Mouse (Mus musculus) cerebellum, adult 18-20 months (tissue): ENCODE data around the gene Alk.
"Not testable (repeated sequence)": the region's sequence is repeated elsewhere in the genome, so short reads cannot be mapped to it uniquely, and the experiment has no call there.

ENCODE experiments used
- DNase-seq, 2 experiments: peaks; one replicate each; pipeline ENCODE4 v3.0.0; 2021

Gene Alk

DNA sequence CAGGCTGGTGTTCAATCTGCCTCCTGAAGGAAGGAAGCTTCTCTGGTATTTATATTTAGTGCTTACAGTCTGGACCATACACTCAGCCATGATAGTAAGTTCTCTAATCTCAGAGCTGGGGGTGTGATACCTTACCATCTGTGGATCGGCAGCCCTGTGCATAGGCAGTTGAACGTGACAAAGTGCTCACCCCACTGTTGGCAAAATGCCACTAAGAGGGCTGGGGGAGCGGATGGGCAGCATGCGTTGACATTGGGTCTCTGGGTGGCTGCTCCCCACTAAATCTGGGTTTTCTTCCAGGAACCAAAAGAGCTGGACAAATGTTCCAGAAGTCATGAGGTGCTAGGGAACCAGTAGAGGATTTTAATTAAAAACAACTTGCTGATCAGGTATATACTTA is 78.1 kb downstream of the Alk start:
- DNase-seq: no peak

DNA sequence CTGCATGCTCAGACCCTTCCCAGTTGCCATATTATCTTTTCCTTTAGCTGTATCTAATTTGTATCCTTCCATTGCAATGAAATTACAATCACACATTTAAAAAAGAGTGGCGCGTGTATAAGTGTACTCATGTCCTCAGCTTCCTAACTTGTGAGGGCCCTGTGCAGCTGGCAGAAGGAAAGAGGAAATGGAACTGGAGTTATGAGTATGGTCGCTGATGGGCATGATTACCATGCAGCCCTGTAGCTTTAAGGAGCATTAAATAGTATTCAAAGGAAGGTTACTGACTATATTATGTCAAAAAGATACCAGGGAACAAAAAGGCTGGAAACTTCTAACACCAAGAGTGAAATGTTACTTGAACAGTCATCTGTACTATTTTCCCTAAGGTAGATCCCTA is 79.6 kb downstream of the Alk start:
- DNase-seq: no peak

DNA sequence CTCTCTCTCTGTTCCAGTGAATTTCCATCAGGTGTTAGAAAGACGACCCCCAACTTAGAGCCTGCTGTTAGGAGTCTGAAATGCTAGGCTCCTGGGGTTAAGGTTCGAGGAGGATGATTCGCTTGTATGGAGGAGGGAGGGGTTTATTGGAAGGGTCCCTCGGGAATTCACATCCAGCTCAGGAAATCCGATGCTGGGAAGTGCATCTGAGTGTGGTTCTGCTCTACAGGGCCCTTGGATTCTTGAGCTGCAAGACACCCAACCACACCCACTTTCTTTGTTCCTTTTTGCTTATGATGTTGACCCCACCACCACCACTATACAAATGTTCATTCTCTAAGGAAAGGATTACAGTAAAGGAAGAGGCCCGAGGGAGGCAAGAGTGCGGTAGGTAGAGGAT is 81.4 kb downstream of the Alk start:
- no peak for DNase-seq

DNA sequence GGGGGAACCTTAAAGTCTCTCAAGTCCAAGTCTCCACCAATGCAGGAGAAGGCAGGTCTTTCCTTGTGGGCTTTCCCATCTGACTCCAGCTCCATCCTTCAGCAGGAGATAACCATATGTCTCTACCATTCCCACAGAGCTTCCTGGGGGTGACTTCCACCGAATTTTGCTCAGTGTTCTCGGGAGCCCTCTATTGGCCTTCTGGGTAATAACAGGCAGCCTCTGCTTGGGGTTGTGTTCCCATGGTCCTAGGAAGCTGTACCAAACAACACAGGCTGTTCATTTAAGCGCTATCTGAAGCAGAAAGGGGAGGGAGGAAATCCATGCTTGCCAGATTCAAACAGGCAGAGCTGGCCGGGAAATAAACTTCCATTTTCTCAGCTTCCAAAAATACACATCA is 82.0 kb downstream of the Alk start:
- DNase-seq: peak; percentile 67 to 76

DNA sequence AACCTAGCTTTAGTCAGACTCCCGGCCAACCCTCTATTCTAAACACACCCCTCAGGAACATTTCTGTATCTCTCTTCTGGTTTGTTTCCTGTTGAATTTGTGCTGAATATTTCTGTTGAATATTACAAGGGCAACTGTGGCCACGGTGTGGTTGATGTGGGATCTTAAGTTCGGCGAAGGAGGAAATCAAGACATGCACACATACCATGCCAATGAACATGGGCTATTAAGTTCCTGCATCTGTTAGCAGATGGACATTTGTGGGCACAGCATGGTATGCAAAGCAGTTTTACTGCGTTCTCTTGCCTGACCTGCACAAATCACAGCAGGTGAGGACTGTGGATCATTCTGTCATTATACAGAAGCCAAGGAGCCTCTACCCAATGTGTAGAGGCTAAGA is 83.1 kb downstream of the Alk start:
- DNase-seq: peak; percentile 59 to 67

DNA sequence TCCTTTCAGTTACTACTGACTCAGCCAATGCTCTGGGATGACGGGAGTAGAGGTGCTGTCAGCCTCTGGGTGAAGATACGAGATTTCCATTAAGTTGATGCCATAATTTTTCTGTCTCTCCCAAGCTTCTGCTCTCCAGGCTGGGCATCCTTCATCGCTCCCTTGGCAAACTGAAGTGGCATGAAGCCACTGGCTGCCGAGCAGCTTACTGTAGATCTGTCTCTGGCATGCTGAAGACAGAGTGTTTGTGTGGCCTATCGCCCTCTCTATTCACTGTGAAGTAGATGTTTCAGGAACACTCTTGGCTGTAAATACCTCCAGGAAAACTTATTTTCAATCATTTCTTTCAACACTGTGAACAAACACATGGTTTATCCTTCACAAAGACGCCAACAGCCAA is 93.7 kb downstream of the Alk start:
- no peak for DNase-seq

DNA sequence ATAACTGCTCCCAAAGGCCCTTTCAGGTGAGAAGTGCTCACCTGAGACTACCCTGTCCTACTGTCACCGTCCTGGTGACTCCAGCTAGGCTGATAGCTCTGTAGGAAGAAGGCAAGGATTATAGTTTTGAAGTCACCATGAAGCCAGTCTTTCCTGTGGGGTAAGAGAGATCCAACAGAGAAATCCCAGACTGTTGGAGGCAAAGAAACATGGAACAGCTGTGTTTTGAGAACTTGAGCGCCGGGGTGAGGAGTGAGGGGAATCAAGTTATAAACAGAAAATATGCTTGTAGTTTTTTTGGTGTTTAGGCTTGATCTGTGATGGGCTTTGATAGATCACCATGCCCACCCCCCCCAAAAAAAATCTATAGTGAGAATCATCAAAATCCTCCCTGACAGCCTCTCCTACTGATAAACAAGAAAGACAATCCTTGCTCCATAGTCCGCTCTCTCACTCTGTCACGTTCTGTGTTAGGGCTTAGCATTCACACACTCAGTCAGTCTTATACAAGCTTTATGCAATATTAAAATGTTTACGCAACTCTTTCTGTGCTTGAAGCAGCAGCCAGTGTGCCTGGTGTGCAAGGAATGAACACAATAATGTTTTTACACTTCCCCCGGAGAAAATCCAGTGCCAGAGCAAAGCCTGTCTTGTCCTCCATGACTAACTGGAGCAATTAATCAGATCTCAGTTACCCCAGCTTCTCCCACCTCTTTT is 95.6 kb downstream of the Alk start:
- DNase-seq: no peak

DNA sequence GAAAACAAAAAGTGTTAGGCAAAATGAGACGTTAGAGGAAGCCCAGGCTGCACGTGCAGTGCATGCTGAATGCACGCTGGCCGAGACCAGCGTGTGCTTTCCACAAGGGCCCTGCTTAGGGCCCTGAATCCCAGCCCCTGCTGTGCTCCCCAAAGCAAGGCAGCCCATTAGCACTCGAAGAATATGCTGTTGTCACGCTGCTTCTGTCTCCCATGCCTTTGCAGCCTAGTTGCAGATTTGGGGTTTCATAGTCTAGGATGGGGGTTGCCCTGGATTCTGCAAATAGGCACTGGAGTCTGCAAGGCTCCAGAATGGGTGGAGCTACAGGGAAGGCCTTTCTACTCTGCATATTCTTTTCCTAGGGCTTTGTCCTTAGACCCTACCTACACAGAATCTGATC is 99.2 kb downstream of the Alk start:
- peak in 1 of 2 experiments; percentile 8 for DNase-seq

DNA sequence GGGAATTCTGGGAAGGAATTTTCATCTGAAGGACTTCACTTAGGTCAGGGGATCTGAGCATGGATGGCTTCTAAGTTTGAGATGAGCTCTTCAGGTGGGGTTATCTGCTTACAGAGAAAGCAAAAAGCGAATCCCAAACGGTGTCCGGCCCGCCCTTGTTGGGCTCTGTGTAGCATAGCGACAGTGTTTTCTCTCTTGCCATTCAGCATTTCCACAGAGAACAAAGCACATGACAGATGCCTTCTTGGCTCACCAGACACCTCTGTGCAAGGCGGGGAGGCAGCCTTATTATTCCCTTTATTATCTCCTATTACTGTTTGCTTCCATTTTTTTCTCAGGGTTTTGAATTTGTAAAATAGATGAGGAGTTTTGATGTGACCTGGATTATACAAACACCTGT is 99.8 kb downstream of the Alk start:
- DNase-seq: no peak

DNA sequence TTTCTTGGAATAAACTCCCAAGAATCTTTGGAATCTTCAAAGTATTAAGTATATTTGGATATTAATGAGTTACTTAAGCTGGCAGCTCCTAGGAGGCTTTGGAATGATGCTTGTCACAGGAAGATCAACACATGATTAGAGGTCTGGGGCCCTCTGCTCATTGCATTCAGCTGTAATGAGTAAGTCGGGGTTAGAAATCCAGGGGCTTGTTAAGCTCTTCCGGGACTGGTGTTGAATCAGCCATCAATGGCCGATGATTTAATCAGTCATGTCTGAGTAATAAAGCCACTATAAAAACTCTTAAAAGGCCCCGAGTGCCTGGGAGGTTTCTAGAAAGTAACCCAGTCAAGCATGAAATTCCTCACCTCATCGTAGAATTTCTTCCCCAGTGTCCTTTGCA is 109.0 kb downstream of the Alk start:
- DNase-seq: no peak

DNA sequence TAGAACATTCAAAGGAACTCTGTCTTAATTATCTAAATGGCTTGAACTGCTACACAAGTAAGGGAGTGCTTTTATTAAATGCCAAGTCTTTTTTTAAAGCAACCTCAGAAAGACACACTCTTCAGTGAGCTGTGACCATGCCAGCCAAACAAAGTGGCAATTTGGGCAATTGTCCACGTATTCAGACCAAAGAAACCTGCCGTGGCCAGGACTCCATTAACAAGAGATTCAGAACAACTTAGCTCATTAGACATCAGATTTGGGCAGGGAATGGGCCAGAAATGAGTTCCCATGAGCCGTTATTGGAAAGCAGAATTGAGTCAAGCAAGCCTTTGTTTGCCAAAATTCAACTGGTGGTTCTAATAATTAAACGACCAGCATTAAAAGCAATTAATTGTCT is 118.8 kb downstream of the Alk start:
- DNase-seq: no peak

DNA sequence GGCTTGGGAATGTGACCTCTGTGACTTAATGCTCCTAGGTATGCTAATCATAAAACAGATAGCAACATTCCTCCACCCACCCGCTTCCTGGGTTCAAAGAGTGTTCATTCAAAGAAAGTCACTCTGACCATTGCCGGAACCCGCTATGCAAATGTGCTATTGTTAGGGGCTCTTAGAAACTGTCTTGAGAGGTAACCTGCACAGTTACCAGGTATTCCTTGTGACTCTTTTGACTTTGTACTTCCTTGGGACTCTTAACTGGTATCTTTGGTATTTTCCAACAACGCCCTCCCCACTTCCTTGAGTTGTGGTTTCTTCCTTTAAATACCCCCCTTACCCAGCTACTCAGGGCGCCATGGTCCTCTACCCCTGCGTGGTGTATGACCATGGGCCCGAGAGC is 125.2 kb downstream of the Alk start:
- DNase-seq: not testable (repeated sequence)

DNA sequence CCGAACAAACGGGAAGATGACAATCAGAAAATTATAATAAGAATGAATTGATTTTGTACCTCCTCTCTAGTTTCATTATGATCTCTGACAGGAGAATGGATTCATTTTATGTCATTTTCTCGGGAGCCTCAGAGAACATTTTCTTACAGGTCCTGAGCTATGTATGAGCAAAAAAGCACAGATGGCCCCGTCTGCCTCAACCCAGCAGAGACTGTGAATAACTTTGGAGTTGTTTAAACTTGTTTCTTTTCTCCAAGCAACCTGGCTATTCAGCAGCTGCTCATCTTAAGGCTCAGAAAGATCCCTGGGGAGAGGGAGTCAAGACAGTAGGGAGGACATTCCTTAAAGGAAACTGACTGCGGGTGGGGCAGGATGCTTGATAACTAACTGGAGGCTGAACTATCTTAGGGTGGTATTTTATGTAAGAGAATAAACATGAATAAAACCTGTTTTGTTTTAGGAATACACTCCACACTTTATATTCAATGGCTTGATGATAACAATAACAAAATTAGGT is 126.5 kb downstream of the Alk start:
- no peak for DNase-seq

DNA sequence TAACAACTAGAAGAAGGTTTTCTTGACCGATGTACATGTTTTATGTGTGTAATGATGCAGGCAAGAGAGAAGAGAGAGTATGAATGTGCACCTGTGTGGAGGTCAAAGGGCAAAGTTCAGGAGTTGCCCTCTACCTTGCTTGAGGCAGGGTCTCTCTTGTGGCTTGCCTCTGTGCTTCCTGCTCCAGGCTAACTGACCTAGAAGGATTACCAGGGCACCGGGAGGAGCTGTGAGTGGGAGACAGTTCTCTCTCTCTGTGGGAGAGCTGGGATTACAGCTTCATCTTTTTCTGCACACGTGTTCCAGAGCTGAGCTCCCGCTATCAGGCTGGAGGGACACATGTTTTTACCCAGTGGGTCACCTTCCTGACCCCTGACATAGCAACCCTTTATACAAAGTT is 127.5 kb downstream of the Alk start:
- DNase-seq: no peak

DNA sequence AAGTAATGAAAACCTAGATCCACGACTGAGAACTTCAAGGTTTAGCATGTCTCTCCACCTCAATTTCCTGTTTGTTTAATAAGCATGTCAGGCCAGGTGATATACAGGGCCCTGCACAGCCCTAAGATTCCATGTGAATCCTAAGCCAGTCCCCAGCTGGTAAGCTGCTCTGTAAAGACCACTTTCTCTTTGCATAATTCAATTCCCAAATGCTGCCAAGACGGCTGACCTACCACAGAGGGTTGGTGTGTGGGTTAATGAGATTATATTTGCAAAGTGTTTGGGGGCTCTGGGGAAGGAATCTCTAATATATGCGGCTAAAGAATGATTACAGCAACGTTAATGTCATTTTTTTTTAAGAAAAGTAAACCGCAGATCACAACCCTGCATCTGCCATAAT is 130.3 kb downstream of the Alk start:
- DNase-seq: no peak

DNA sequence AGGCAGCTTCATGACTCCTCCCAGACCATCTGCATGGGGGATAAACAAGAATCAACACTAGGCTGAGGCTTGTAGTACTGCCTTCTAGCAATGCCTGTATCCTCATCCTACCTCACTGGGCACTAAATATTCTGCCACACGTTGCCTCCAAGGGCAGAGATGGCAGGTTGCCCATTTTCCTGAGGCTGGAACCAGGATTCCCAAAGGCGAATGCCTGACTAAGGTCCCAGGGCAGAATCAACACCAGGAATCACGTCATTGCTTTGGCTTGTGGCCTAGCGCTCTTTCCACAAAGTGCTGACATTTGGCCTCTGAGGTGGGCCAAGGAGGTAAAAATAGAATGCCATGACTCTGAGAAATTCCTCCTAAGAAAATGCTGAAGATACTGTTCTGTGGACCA is 155.9 kb downstream of the Alk start:
- peak; percentile 5 to 8 for DNase-seq

DNA sequence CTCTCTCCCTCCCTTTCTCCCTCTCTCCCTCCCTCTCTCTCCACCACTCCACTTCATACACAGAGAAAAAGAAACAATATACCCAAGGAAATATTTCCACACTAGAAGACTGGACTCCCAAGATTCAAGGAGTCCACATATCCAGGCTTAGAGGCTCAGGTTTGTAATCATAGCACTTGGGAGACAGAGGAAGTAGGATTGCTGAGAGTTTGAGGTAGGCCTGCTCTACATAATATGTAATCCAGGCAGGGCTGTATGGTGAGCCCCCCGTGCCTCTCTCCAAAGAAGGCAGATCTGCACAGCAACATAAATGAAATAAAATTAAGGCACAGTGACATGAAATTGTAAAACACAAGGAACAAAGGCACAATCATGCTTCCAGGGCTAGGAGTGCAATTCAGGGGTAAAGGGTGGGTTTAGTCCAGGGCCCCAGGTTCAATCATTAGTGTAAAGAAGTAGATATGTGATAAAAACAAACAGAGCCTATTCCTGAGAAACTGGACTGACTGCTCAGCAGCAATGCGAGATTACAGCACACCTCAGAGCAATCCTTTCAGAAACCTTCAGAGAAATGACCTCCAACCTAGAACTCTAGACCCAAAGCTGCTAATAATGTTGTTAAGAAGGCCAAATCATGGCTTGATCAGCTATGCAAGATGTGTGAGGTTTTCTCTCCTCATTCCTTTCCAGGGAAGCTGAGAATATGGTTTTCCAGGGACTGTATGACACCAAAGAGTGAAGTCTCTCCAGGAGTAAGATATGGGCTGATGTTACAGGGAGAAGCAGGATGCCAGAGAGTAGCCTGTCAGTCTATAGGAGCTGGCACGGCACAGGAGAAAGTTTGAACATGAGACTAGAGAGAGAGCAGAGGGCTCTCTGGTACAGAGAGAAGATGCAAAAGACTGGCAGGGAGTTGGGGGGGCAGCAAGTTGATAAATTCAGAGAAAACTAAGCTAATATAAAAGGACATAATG is 158.9 kb downstream of the Alk start:
- DNase-seq: no peak

DNA sequence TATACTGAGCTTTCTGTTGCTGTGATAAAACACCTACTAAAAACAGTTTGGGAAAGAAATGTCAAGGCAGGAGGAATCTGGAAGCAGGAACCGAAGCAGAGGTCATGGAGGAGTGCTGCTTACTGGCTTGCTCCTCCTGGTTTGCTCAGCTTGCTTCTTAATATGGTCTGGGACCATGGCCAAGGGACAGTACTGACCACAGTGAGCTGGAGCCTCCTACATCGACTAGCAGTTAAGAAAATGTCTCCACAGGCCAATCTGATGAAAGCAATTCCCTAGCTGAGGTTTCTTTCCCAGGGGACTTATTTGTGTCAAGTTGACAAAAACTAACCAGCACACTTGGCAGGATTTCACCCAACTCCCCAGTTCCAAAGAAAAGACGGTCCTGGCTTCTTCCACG is 187.0 kb downstream of the Alk start:
- DNase-seq: no peak

DNA sequence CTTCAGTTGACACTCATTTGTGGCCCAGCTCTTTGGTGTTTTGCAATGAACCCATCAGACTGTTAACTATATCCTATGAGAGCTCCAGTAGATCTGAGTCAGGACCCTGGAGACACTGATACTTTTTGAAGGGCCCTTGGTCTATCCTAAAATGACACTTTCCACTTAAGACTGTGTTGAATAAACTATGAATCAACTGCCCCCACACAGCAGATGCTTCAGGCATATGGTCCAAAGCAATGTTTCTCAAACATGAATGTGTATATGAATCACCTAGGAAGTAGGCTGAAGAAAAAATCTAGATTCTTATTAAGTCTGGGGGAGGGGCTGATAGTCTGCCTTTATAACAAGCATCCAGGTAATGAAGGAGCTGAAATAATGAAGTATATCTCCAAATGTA is 189.8 kb downstream of the Alk start:
- no peak for DNase-seq

DNA sequence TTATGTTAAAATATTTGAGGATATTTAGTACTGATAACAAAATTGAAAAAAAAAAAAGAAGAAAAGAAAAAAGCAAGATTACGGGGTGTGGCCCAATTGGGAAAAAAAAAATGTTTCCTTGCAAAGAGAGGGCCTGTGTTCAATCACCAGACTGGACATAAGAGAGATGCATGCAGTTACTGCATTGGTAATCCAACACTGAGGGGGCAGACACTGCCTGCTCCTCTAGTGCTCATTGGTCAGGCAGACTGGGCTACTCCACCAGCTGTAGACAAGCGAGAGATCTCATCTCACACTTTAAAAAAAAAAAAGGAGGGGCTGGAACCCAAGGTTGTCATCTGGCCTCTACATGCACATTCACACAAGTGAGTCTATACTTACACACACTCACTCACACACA is 199.6 kb downstream of the Alk start:
- no peak for DNase-seq

DNA sequence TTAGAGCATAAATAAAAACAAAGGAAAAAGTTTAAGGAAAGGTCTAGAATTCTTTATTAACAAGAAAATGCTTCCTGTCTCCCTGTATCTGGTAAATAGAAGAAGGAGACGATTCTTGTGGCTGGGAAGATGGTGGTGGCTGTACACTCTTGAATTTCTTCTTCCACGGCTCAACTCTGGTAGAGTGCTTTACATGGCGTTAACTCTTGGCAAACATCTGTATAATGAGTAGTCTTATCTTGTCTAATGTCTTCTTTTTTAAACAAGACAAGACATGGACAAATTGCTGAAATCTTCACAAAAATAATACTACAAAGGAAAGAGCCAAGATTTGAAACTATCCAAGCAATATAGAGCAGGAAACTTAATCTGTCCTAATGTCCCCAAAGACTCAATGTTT is 202.6 kb downstream of the Alk start:
- DNase-seq: no peak

DNA sequence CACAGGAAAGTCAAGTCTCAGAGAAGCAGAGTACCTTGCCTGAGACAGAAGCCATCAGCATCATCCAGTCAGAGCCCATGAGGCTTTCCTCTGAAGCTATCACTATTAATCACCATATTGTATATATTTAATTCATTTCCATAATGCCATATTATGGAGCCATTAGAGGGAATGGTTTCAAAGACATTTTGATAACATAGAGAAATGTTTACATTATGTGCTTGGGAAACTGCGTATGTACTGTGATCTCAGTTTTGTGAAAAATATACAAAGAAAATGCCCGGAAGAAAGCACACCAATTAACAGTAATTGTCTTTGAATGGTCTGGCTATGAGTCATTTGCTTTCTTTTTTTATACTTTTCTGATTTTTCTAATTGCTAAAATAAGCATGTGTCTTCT is 203.1 kb downstream of the Alk start:
- DNase-seq: no peak

DNA sequence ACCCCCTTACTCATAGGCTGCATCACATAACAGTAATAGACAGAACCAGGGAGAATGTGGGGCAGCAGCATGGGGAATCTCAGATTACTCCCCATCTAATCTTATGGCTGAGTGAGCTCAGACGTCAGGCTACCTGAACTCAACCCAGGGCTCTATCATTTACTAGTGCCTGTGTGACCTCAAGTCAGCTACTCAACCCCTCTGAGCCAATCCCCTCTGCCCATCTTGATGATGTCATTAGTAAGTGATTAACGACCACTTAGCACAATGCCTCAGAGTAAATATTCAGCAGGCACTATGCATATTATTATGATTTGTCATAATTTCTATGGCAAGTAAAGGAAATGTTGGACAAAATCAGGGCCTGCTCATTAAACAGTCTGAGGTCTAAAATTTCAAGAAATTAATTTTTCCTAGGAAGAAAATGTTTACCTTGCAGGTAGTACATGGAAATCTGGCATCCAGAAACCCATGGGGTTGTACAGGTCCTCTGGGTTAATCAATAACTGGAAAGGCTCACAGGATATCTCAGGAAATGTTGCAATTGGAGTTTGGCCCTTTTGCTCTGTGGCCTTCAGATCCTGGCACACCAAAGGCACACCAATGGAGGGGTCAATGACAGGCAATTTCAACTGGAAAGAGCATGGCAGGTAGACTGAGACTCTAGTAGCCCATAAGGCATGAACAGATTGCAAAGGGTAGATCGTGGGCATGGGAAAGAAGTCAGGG is 204.9 kb downstream of the Alk start:
- DNase-seq: no peak
